Mouse (Mus musculus) embryonic facial prominence, embryonic 11.5 days (tissue): ENCODE data around the gene Hsf4. TPM values are rescaled to one million over a fixed set of nuclear protein-coding genes. Genes with fewer than 3 reads are reported as not detected.

Experiments used
- ATAC-seq: fragments of 200-750 bp; cut with Nextera tagmentation; replicated peaks from 2 replicates; pipeline ENCODE4 v1.8.0; 2017; ENCODE audit warnings: low read depth; ENCODE audit not compliant: insufficient number of reproducible peaks, low FRiP score, low TSS enrichment
- DNase-seq: peaks from one replicate; pipeline ENCODE4 v3.0.0-alpha.2; 2015; ENCODE audit warnings: low spot score
- H3K27ac ChIP-seq: fragments of 300-500 bp; sonication (generic); replicated peaks from 2 replicates; pipeline ENCODE4 v1.5.1; 2014; ENCODE audit warnings: mild to moderate bottlenecking, low read depth, low read length, control low read depth
- H3K27me3 ChIP-seq: fragments of 300-500 bp; sonication (generic); 2 replicates; pipeline ENCODE4 v1.6.1; 2014; ENCODE audit warnings: mild to moderate bottlenecking, low read length, moderate library complexity, mixed read lengths; ENCODE audit not compliant: control insufficient read depth, insufficient read depth
- H3K36me3 ChIP-seq: fragments of 300-500 bp; sonication (generic); replicated peaks from 2 replicates; pipeline ENCODE4 v1.6.1; 2014; ENCODE audit warnings: low read depth, mild to moderate bottlenecking, low read length, moderate library complexity, mixed read lengths; ENCODE audit not compliant: control insufficient read depth, insufficient read depth
- H3K4me1 ChIP-seq: fragments of 300-500 bp; sonication (generic); 2 replicates; pipeline ENCODE4 v1.6.1; 2014; ENCODE audit warnings: low read length, mixed read lengths; ENCODE audit not compliant: control insufficient read depth, insufficient read depth
- H3K4me2 ChIP-seq: fragments of 300-500 bp; sonication (generic); 2 replicates; pipeline ENCODE4 v1.6.1; 2014; ENCODE audit warnings: low read depth, mild to moderate bottlenecking, control low read depth, low read length, moderate library complexity
- H3K4me3 ChIP-seq: fragments of 300-500 bp; sonication (generic); 2 replicates; pipeline ENCODE4 v1.5.1; 2014; ENCODE audit warnings: low read depth, low read length, control low read depth
- H3K9ac ChIP-seq: fragments of 300-500 bp; sonication (generic); replicated peaks from 2 replicates; pipeline ENCODE4 v1.6.1; 2014; ENCODE audit warnings: mild to moderate bottlenecking, control low read depth, low read length
- H3K9me3 ChIP-seq: fragments of 300-500 bp; sonication (generic); replicated peaks from 2 replicates; pipeline ENCODE4 v1.6.1; 2016; ENCODE audit warnings: mild to moderate bottlenecking, low read length, inconsistent platforms, mixed read lengths; ENCODE audit not compliant: control insufficient read depth
- WGBS: fragments of 180-500 bp; shearing (Covaris S2); extraction: QIAGEN DNeasy Blood & Tissue Kit; methylation state at CpG from one replicate; pipeline ENCODE4 v1.1.7; 2014; 5-methylcytosine and 5-hydroxymethylcytosine counted together
- polyA plus RNA-seq: library from polyadenylated mRNA; unstranded; fragments of >200 nt; fragmentation: Nextera tagmentation; extraction: Ambion mirVana; gene quantifications from 2 replicates; pipeline ENCODE4 v1.2.1, GENCODE M21; 2014

Gene Hsf4
- polyA plus RNA-seq, 1 experiment from 2014 or later = 0.13 TPM

GRCm38 (mm10) chr8:105270101-105270915 lies 707 bp downstream of the Hsf4 start:
- Histone ChIP-seq H3K4me3 (peak overlapping the region; percentile 41), H3K9me3 (no peaks in the 10 kb centered on the region), H3K4me2 (peak overlapping the region; percentile 72), H3K36me3 (no peaks in the 10 kb centered on the region), H3K9ac (no peak overlapping the region; the same call in 1 of the 2 replicates), H3K27ac (no peak overlapping the region), H3K4me1 (peaks cover 2% of the 10 kb centered on the region; the same call in 1 of the 2 replicates), H3K27me3 (peaks cover 89% of the 10 kb centered on the region)
- ATAC-seq = no peak
- WGBS = 2% methylated on average over 39 of the region's 39 CpGs
- no peak for DNase-seq

- no peak overlapping the region for H3K4me3 ChIP-seq
- H3K4me1 ChIP-seq = peaks cover 6% of the 10 kb centered on the region
- no peak for DNase-seq
- no peak overlapping the region for H3K9ac ChIP-seq
- H3K36me3 ChIP-seq = no peaks in the 10 kb centered on the region
- no peak overlapping the region for H3K27ac ChIP-seq
- H3K4me2 ChIP-seq = no peak overlapping the region; the same call in 1 of the 2 replicates
- ATAC-seq = no peak
- peaks cover 90% of the 10 kb centered on the region for H3K27me3 ChIP-seq
- no peaks in the 10 kb centered on the region for H3K9me3 ChIP-seq
- 2% methylated on average over 11 of the region's 11 CpGs for WGBS
Observed at GRCm38 (mm10) chr8:105270916-105271186, 1.2 kb downstream of the Hsf4 start.

- Histone ChIP-seq H3K4me3 (peak overlapping the region; percentile 30; the same call in 1 of the 2 replicates), H3K36me3 (no peaks in the 10 kb centered on the region), H3K27ac (no peak overlapping the region), H3K9me3 (no peaks in the 10 kb centered on the region), H3K27me3 (peaks cover 87% of the 10 kb centered on the region), H3K9ac (no peak overlapping the region), H3K4me2 (no peak overlapping the region), H3K4me1 (peaks cover 8% of the 10 kb centered on the region)
- no peak for ATAC-seq
- no peak for DNase-seq
- 6% methylated on average over 10 of the region's 11 CpGs for WGBS
Observed at GRCm38 (mm10) chr8:105275387-105275786, 5.8 kb downstream of the Hsf4 start.

- ATAC-seq = no peak
Observed at GRCm38 (mm10) chr8:105275840-105276239, 6.2 kb downstream of the Hsf4 start, which contains the start of gene Nol3. Gene Nol3 (plus strand): TSS chr8:105276140.

GRCm38 (mm10) chr8:105276292-105277120 lies 6.9 kb downstream of the Hsf4 start:
- DNase-seq (peak; percentile 66), ATAC-seq (peak; percentile 45)
- Histone ChIP-seq H3K27ac (no peak overlapping the region), H3K9ac (0 out of 2 replicates have a peak overlapping the region, but pooled peaks have one; percentile 30), H3K4me1 (peaks cover 8% of the 10 kb centered on the region), H3K27me3 (peaks cover 76% of the 10 kb centered on the region), H3K9me3 (no peaks in the 10 kb centered on the region), H3K4me2 (peak overlapping the region; percentile 71), H3K4me3 (peak overlapping the region; percentile 30), H3K36me3 (no peaks in the 10 kb centered on the region; the same call in 1 of the 2 replicates)
- 2% methylated on average over 30 of the region's 30 CpGs for WGBS

More at GRCm38 (mm10) chr8:105275840-105276239, 6.2 kb downstream of the Hsf4 start, which contains the start of gene Nol3:
- no peaks in the 10 kb centered on the region for H3K9me3 ChIP-seq
- peak within 1 kb of the TSS; percentile 30 for H3K4me3 ChIP-seq
- peaks cover 82% of the 10 kb centered on the region for H3K27me3 ChIP-seq
- H3K27ac ChIP-seq = no peak within 1 kb of the TSS
- WGBS = 3% methylated on average over 10 of the region's 10 CpGs
- DNase-seq = no peak
- peaks cover 8% of the 10 kb centered on the region for H3K4me1 ChIP-seq
- H3K9ac ChIP-seq = 0 out of 2 replicates have a peak within 1 kb of the TSS, but pooled peaks have one; percentile 30
- peak within 1 kb of the TSS; percentile 71 for H3K4me2 ChIP-seq
- H3K36me3 ChIP-seq = no peaks in the 10 kb centered on the region

GRCm38 (mm10) chr8:105278911-105279334 lies 9.3 kb downstream of the Hsf4 start:
- peaks cover 8% of the 10 kb centered on the region for H3K4me1 ChIP-seq
- H3K9me3 ChIP-seq = no peaks in the 10 kb centered on the region
- peaks cover 57% of the 10 kb centered on the region for H3K27me3 ChIP-seq
- no peak overlapping the region for H3K4me3 ChIP-seq
- 2% methylated on average over 28 of the region's 28 CpGs for WGBS
- H3K9ac ChIP-seq = no peak overlapping the region
- peak; percentile 27 for ATAC-seq
- H3K4me2 ChIP-seq = no peak overlapping the region
- H3K36me3 ChIP-seq = no peaks in the 10 kb centered on the region; the same call in 1 of the 2 replicates
- no peak overlapping the region for H3K27ac ChIP-seq
- no peak for DNase-seq

- ATAC-seq (no peak), DNase-seq (no peak)
- no peaks in the 10 kb centered on the region; the same call in 1 of the 2 replicates for H3K36me3 ChIP-seq
- no peak overlapping the region for H3K27ac ChIP-seq
- H3K4me1 ChIP-seq = peaks cover 7% of the 10 kb centered on the region
- no peak overlapping the region for H3K4me3 ChIP-seq
- H3K4me2 ChIP-seq = no peak overlapping the region
- no peak overlapping the region for H3K9ac ChIP-seq
- H3K27me3 ChIP-seq = peaks cover 43% of the 10 kb centered on the region
- H3K9me3 ChIP-seq = no peaks in the 10 kb centered on the region
- WGBS = 67% methylated on average over 3 of the region's 3 CpGs
Observed at GRCm38 (mm10) chr8:105280567-105280966, 11.0 kb downstream of the Hsf4 start.
